Mouse (Mus musculus): ENCODE results near the gene Brpf3.

GRCm38 (mm10) chr17:28825359-28826041 lies 24.6 kb downstream of the Brpf3 start:
- TF ChIP-seq CTCF (IDR thresholded peaks at IDR 0.05; ENCODE audit: borderline replicate concordance, extremely low read depth, insufficient read depth, insufficient read length) (no peak), POLR2A (IDR thresholded peaks at IDR 0.05; ENCODE audit: borderline replicate concordance, extremely low read depth, insufficient read depth, insufficient read length, poor library complexity, severe bottlenecking) (no peak)

Measured in brain, embryonic 14.5 days (tissue).